Mouse (Mus musculus) lung, postnatal 0 days (tissue): ENCODE measurements at regions not wholly inside any gene's neighbourhood (a gene's known extent, or its start where the extent isn't known, plus 50 kb on each side); places are given as distances from the start of the nearest gene placed in this dataset.

Experiments
- ATAC-seq: fragments of 200-750 bp; cut with Nextera tagmentation; 2 replicates; pipeline ENCODE4 v1.8.0; 2017; ENCODE audit warnings: moderate library complexity
- DNase-seq: peaks from one replicate; pipeline ENCODE4 v3.0.0-alpha.2; 2016; ENCODE audit warnings: low spot score
- H3K27ac ChIP-seq: fragments of 300-500 bp; sonication (generic); 2 replicates; pipeline ENCODE4 v1.5.1; 2014; ENCODE audit warnings: antibody characterized with exemption, mild to moderate bottlenecking, low read length, mixed read lengths
- H3K27me3 ChIP-seq: fragments of 300-500 bp; sonication (generic); replicated peaks from 2 replicates; pipeline ENCODE4 v1.6.1; 2014; ENCODE audit warnings: low read length, mixed read lengths; ENCODE audit not compliant: insufficient read depth
- H3K36me3 ChIP-seq: fragments of 300-500 bp; sonication (generic); 2 replicates; pipeline ENCODE4 v1.6.1; 2014; ENCODE audit warnings: low read length, mixed read lengths; ENCODE audit not compliant: insufficient read depth
- H3K4me1 ChIP-seq: fragments of 300-500 bp; sonication (generic); 2 replicates; pipeline ENCODE4 v1.6.1; 2014; ENCODE audit warnings: antibody characterized with exemption, low read depth, low read length, mixed read lengths; ENCODE audit not compliant: insufficient read depth
- H3K4me2 ChIP-seq: fragments of 300-500 bp; sonication (generic); replicated peaks from 2 replicates; pipeline ENCODE4 v1.6.1; 2014; ENCODE audit warnings: low read depth, mild to moderate bottlenecking, low read length, moderate library complexity, mixed read lengths
- H3K4me3 ChIP-seq: fragments of 300-500 bp; sonication (generic); 2 replicates; pipeline ENCODE4 v1.5.1; 2014; ENCODE audit warnings: low read depth, low read length
- H3K9ac ChIP-seq: fragments of 300-500 bp; sonication (generic); replicated peaks from 2 replicates; pipeline ENCODE4 v1.6.1; 2014; ENCODE audit warnings: low read depth, mild to moderate bottlenecking
- H3K9me3 ChIP-seq: fragments of 300-500 bp; sonication (generic); 2 replicates; pipeline ENCODE4 v1.6.1; 2016; ENCODE audit warnings: low read length, mixed read lengths
- CTCF ChIP-seq: IDR thresholded peaks from 2 replicates; pipeline ENCODE4 v1.5.1; 2016; ENCODE audit warnings: antibody characterized with exemption, mild to moderate bottlenecking
- EP300 ChIP-seq: IDR thresholded peaks from 2 replicates; pipeline ENCODE4 v1.6.1; 2016; ENCODE audit warnings: antibody characterized with exemption, mild to moderate bottlenecking, control low read depth
- WGBS: fragments of 180-500 bp; shearing (Covaris S2); extraction: QIAGEN DNeasy Blood & Tissue Kit; methylation state at CpG from one replicate; pipeline ENCODE4 v1.1.7; 2014; 5-methylcytosine and 5-hydroxymethylcytosine counted together

DNA sequence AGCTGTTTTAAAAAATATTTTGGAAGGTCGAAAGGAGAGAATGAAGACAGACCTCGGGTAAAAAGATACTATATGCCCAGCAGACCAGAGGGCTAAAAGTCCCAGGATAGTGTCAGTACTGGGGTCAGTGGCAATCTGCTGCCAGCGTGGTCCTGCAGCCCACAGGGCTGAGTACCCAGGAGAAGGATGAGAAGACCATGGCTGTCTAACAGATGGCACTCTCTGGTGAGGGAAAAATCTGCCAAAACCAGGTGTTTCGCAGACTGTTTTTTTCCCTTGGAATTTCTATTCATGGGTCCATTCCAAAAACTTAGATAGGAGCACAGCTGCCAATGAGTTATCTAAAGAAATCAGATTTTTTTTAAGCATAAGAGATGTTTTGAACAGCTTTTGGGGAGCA, 202.5 kb upstream of the Tyrp1 start:
- Histone ChIP-seq H3K4me3 (no peak overlapping the region), H3K9ac (no peak overlapping the region), H3K27ac (no peak overlapping the region), H3K36me3 (no peaks in the 10 kb centered on the region), H3K27me3 (no peaks in the 10 kb centered on the region), H3K4me1 (no peaks in the 10 kb centered on the region), H3K9me3 (no peaks in the 10 kb centered on the region), H3K4me2 (no peak overlapping the region)
- DNase-seq (no peak), ATAC-seq (no peak)
- WGBS: 69% methylated on average over 4 of the region's 4 CpGs
- no peak for TF ChIP-seq EP300
- no peak for TF ChIP-seq CTCF

DNA sequence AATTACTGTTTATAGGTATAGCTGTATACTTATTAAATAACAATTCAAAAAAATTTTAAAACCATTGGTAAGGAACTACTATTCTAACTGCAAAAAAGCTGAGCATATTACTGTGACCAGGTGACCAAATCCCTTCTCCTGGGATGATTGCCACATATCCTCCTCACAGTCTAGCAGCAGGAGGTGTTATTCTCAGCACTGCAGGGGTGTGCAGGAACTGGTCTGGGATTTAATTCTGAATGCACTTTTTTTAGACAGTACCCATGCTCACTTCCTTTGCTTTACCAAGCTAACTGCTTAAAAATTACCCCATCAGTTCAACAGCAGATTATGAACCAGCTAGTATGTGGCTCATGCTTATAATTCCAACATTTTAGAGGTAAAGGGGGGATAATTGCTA, 195.5 kb upstream of the Tyrp1 start:
- TF ChIP-seq EP300: no peak
- no peak for TF ChIP-seq CTCF
- Histone ChIP-seq H3K27me3 (no peaks in the 10 kb centered on the region), H3K9ac (no peak overlapping the region), H3K9me3 (no peaks in the 10 kb centered on the region), H3K4me3 (no peak overlapping the region), H3K4me1 (no peaks in the 10 kb centered on the region), H3K27ac (no peak overlapping the region), H3K4me2 (no peak overlapping the region), H3K36me3 (no peaks in the 10 kb centered on the region)
- no peak for ATAC-seq
- no peak for DNase-seq
